Mouse (Mus musculus): ENCODE data around the gene B4galt2. TPM values are rescaled to one million over a fixed set of nuclear protein-coding genes. Genes with fewer than 3 reads are reported as not detected.

Gene B4galt2
- polyA plus RNA-seq, 1 experiment from 2014 or later: 19.8 TPM

- WGBS: 78% methylated on average over 9 of the region's 9 CpGs
- H3K9ac ChIP-seq: peak overlapping the region; percentile 92; the same call in 1 of the 2 replicates
These were observed 2.7 kb upstream of the B4galt2 start for GRCm38 (mm10) chr4:117885994-117886393.

GRCm38 (mm10) chr4:117885093-117885492 lies 1.8 kb upstream of the B4galt2 start:
- ATAC-seq (replicated peaks; ENCODE audit: low FRiP score): no peak
- Histone ChIP-seq H3K4me3 (replicated peaks) (no peak overlapping the region), H3K9ac (no peak overlapping the region), H3K27ac (no peak overlapping the region), H3K4me2 (no peak overlapping the region), H3K36me3 (peaks cover 44% of the 10 kb centered on the region), H3K9me3 (replicated peaks) (no peaks in the 10 kb centered on the region), H3K27me3 (no peaks in the 10 kb centered on the region), H3K4me1 (peaks cover 48% of the 10 kb centered on the region)
- 93% methylated on average over 10 of the region's 10 CpGs for WGBS

More at GRCm38 (mm10) chr4:117885994-117886393, 2.7 kb upstream of the B4galt2 start:
- no peak for ATAC-seq (replicated peaks; ENCODE audit: low FRiP score)
- H3K4me1 ChIP-seq: peaks cover 52% of the 10 kb centered on the region
- H3K36me3 ChIP-seq: peaks cover 42% of the 10 kb centered on the region
- peak overlapping the region; percentile 99 for H3K4me3 ChIP-seq (replicated peaks)
- peak overlapping the region; percentile 94 for H3K4me2 ChIP-seq
- H3K9me3 ChIP-seq (replicated peaks): no peaks in the 10 kb centered on the region
- H3K27ac ChIP-seq: no peak overlapping the region
- no peaks in the 10 kb centered on the region for H3K27me3 ChIP-seq

- Histone ChIP-seq H3K4me1 (peaks cover 48% of the 10 kb centered on the region), H3K36me3 (peaks cover 42% of the 10 kb centered on the region), H3K9ac (0 out of 2 replicates have a peak overlapping the region, but pooled peaks have one; percentile 86), H3K4me3 (replicated peaks) (peak overlapping the region; percentile 80), H3K27me3 (no peaks in the 10 kb centered on the region), H3K9me3 (replicated peaks) (no peaks in the 10 kb centered on the region), H3K4me2 (peak overlapping the region; percentile 84), H3K27ac (no peak overlapping the region)
- WGBS: 100% methylated on average over 1 of the region's 1 CpGs
- ATAC-seq (replicated peaks; ENCODE audit: low FRiP score): no peak
These were observed 859 bp upstream of the B4galt2 start for GRCm38 (mm10) chr4:117884146-117884545.

GRCm38 (mm10) chr4:117878703-117879102 lies 4.6 kb downstream of the B4galt2 start:
- Histone ChIP-seq H3K36me3 (peaks cover 70% of the 10 kb centered on the region), H3K4me1 (peaks cover 23% of the 10 kb centered on the region), H3K4me3 (replicated peaks) (no peak overlapping the region), H3K27me3 (no peaks in the 10 kb centered on the region), H3K27ac (no peak overlapping the region), H3K9me3 (replicated peaks) (no peaks in the 10 kb centered on the region), H3K4me2 (no peak overlapping the region), H3K9ac (no peak overlapping the region)
- 59% methylated on average over 5 of the region's 5 CpGs for WGBS
- ATAC-seq (replicated peaks; ENCODE audit: low FRiP score): no peak

- no peak overlapping the region for H3K4me3 ChIP-seq (replicated peaks)
- H3K4me1 ChIP-seq: peaks cover 20% of the 10 kb centered on the region
- H3K27me3 ChIP-seq: no peaks in the 10 kb centered on the region
- WGBS: 48% methylated on average over 10 of the region's 10 CpGs
- no peak overlapping the region for H3K27ac ChIP-seq
- peaks cover 74% of the 10 kb centered on the region for H3K36me3 ChIP-seq
- no peak overlapping the region for H3K4me2 ChIP-seq
- no peaks in the 10 kb centered on the region for H3K9me3 ChIP-seq (replicated peaks)
- ATAC-seq (replicated peaks; ENCODE audit: low FRiP score): no peak
- H3K9ac ChIP-seq: no peak overlapping the region
These were observed 5.0 kb downstream of the B4galt2 start for GRCm38 (mm10) chr4:117878301-117878700.

- Histone ChIP-seq H3K4me2 (no peak overlapping the region), H3K27ac (no peak overlapping the region), H3K27me3 (no peaks in the 10 kb centered on the region), H3K4me1 (peaks cover 20% of the 10 kb centered on the region), H3K9ac (no peak overlapping the region), H3K36me3 (peaks cover 51% of the 10 kb centered on the region), H3K4me3 (replicated peaks) (no peak overlapping the region), H3K9me3 (replicated peaks) (no peaks in the 10 kb centered on the region)
- no peak for ATAC-seq (replicated peaks; ENCODE audit: low FRiP score)
- 84% methylated on average over 9 of the region's 9 CpGs for WGBS
These were observed 9.7 kb downstream of the B4galt2 start for GRCm38 (mm10) chr4:117873615-117874014.

- no peaks in the 10 kb centered on the region for H3K9me3 ChIP-seq (replicated peaks)
- peaks cover 40% of the 10 kb centered on the region for H3K36me3 ChIP-seq
- peak within 1 kb of the TSS; percentile 1; the same call in 1 of the 2 replicates for H3K27ac ChIP-seq
- H3K4me2 ChIP-seq: peak within 1 kb of the TSS; percentile 64
- no peaks in the 10 kb centered on the region; the same call in 1 of the 2 replicates for H3K27me3 ChIP-seq
- peak within 1 kb of the TSS; percentile 27 for H3K4me3 ChIP-seq (replicated peaks)
- ATAC-seq (replicated peaks; ENCODE audit: low FRiP score): peak; percentile 54
- peak within 1 kb of the TSS; percentile 29 for H3K9ac ChIP-seq
- WGBS: 4% methylated on average over 14 of the region's 14 CpGs
- H3K4me1 ChIP-seq: peaks cover 26% of the 10 kb centered on the region
These were observed 10.8 kb downstream of the B4galt2 start, which contains the start of gene Ccdc24 for GRCm38 (mm10) chr4:117872471-117872886. TSS of gene Ccdc24 (minus strand) at chr4:117872557.

- ATAC-seq (replicated peaks; ENCODE audit: low FRiP score): 0 out of 2 replicates have a peak, but pooled peaks have one; percentile 6
- H3K27me3 ChIP-seq: no peaks in the 10 kb centered on the region; the same call in 1 of the 2 replicates
- peak overlapping the region; percentile 64 for H3K4me2 ChIP-seq
- H3K4me1 ChIP-seq: peaks cover 33% of the 10 kb centered on the region
- peaks cover 33% of the 10 kb centered on the region for H3K36me3 ChIP-seq
- no peak overlapping the region for H3K9ac ChIP-seq
- no peak overlapping the region for H3K27ac ChIP-seq
- 48% methylated on average over 7 of the region's 7 CpGs for WGBS
- H3K9me3 ChIP-seq (replicated peaks): no peaks in the 10 kb centered on the region
- no peak overlapping the region for H3K4me3 ChIP-seq (replicated peaks)
These were observed 11.5 kb downstream of the B4galt2 start for GRCm38 (mm10) chr4:117871787-117872186.

- Histone ChIP-seq H3K4me1 (peaks cover 46% of the 10 kb centered on the region), H3K27me3 (no peaks in the 10 kb centered on the region; the same call in 1 of the 2 replicates), H3K27ac (no peak overlapping the region), H3K9me3 (replicated peaks) (no peaks in the 10 kb centered on the region), H3K36me3 (peaks cover 21% of the 10 kb centered on the region), H3K4me3 (replicated peaks) (no peak overlapping the region), H3K4me2 (no peak overlapping the region), H3K9ac (no peak overlapping the region)
- no peak for ATAC-seq (replicated peaks; ENCODE audit: low FRiP score)
- WGBS: 38% methylated on average over 1 of the region's 1 CpGs
These were observed 12.8 kb downstream of the B4galt2 start for GRCm38 (mm10) chr4:117870437-117870836.

- H3K9ac ChIP-seq: no peak overlapping the region
These were observed 14.0 kb downstream of the B4galt2 start for GRCm38 (mm10) chr4:117869317-117869716.

GRCm38 (mm10) chr4:117867823-117868222 lies 15.5 kb downstream of the B4galt2 start:
- 15% methylated on average over 24 of the region's 24 CpGs for WGBS
- H3K9ac ChIP-seq: no peak overlapping the region

More at GRCm38 (mm10) chr4:117869317-117869716, 14.0 kb downstream of the B4galt2 start:
- H3K4me3 ChIP-seq (replicated peaks): no peak overlapping the region
- peaks cover 46% of the 10 kb centered on the region for H3K4me1 ChIP-seq
- H3K27me3 ChIP-seq: no peaks in the 10 kb centered on the region; the same call in 1 of the 2 replicates
- WGBS: 74% methylated on average over 9 of the region's 9 CpGs
- no peaks in the 10 kb centered on the region for H3K9me3 ChIP-seq (replicated peaks)
- no peak for ATAC-seq (replicated peaks; ENCODE audit: low FRiP score)
- no peak overlapping the region for H3K4me2 ChIP-seq
- peaks cover 11% of the 10 kb centered on the region for H3K36me3 ChIP-seq
- no peak overlapping the region for H3K27ac ChIP-seq

GRCm38 (mm10) chr4:117867000-117867399 lies 16.3 kb downstream of the B4galt2 start:
- 64% methylated on average over 6 of the region's 6 CpGs for WGBS
- Histone ChIP-seq H3K4me3 (replicated peaks) (no peak overlapping the region), H3K36me3 (no peaks in the 10 kb centered on the region), H3K27ac (0 out of 2 replicates have a peak overlapping the region, but pooled peaks have one; percentile 74), H3K4me1 (peaks cover 41% of the 10 kb centered on the region), H3K27me3 (no peaks in the 10 kb centered on the region; the same call in 1 of the 2 replicates), H3K9ac (no peak overlapping the region), H3K4me2 (no peak overlapping the region), H3K9me3 (replicated peaks) (no peaks in the 10 kb centered on the region)
- ATAC-seq (replicated peaks; ENCODE audit: low FRiP score): no peak

More at GRCm38 (mm10) chr4:117867823-117868222, 15.5 kb downstream of the B4galt2 start:
- Histone ChIP-seq H3K9me3 (replicated peaks) (no peaks in the 10 kb centered on the region), H3K36me3 (no peaks in the 10 kb centered on the region), H3K4me1 (peaks cover 46% of the 10 kb centered on the region), H3K4me3 (replicated peaks) (peak overlapping the region; percentile 12; the same call in 1 of the 2 replicates), H3K4me2 (peak overlapping the region; percentile 28; the same call in 1 of the 2 replicates), H3K27me3 (no peaks in the 10 kb centered on the region; the same call in 1 of the 2 replicates), H3K27ac (no peak overlapping the region)
- no peak for ATAC-seq (replicated peaks; ENCODE audit: low FRiP score)

Measured in kidney, embryonic 15.5 days (tissue).